Mouse (Mus musculus): ENCODE data around the gene Dapk1. TPM values are rescaled to one million over a fixed set of nuclear protein-coding genes. Genes with fewer than 3 reads are reported as not detected.

Dapk1 gene
- total RNA-seq, 1 experiment from 2014 or later, result 21.9 TPM

DNA sequence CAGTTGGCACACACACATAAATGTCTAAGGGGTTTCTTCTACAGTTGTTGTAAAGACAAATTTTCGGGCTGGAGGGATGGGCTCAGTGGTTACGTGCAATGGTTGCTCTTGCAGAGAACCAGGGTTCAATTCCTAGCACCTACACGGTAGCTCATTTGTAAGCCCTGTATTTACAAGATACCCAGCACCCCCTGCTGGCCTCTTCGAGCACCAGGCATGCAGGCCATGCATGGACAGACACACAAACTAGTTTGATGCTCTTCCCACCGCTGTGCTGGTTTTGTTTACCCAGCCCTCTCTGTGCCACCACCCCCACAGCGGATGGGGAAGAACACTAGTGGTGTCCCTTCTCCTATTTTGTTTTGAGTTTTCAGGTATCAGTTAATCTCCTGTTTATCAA is 138.5 kb downstream of the Dapk1 start:
- DNase-seq, result no peak

DNA sequence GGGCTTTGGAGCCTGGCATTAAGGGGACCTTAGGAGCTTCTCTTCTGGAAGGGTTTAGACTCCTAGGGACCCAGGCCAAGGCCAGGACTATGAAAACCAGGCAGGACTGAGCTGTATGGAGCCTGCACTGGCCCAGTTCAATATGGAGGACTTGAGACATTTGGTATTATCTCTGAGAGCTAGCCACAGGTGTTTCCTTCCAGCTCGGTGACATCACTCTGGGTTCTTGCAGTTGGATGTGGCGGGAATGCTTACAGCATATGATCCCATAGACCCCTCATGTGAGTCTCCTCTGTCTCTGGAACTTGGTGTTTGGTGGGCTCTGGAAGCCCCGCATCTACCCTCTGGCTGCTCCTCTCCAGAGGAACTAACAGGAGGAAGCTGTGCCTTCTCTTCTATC is 140.9 kb downstream of the Dapk1 start:
- DNase-seq, result no peak

DNA sequence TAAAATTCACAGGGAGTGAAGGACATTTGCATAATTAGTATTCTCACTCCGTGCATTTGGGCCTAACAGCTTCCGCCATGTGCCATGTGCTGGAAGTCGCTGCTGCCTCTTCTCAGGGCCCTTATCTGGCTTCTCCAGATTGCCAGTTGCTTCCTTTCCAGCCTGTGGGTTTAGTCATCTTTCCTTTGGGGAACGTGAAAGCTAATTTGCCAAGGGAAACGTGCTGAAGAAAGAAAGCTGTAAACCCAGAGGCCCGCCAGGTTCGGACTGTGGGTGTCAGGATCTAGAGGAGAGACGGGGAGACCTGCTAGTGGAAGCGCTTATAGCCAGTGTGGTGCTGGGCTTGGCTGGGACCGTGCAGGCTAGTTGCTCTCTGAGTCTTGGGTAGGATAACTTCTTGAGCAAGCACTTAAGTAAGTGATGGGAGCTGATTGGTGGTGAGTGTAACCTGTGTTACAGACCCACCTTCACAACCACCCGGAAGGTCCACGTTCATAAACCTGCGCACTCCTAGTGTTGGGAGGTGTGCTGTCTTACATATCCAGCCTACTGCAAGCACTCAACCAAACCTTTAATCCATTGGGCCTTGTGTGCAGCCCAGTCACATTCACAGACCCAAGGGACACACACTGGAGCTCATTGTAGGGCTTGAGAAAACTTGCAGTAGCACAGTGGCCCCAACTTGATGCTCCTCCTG is 141.8 kb downstream of the Dapk1 start:
- DNase-seq, result no peak

DNA sequence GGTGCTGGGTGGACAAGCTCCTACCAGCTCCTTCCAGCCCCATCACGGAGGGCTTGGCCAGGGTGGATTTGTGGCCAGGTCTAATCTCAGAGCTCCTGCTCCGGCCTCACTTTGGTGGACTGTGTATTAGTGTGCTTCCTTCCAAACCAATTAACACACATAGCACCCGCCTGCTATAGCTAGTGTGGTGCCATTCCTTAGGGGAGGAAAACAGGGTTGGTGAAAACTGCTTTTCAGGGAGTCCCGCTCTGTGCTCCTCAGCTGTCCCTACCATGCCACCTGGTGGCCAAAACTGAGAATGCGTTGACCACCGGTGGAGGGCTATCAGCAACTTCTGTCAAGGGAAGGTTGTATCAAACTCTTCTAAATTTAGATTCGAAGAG is 142.3 kb downstream of the Dapk1 start:
- peak; percentile 91 for DNase-seq

DNA sequence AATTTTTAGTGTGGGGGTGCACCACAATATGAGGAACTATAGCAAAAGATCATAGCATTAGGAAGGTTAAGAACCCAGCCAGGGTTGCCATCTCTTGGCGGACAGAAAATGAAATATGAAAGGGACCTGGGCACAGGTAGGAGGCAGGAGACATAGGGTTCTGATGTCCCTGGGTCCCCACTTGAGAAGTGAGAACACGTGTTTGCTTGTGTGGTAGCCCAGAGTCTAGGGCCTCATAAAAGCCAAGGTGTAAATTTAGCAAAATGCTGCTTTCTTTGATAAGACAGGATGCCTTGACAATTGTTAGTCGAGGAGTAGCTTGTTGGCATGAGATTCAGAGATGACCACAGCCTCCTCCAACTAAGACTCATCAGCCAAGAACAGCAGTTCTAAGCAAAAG is 143.0 kb downstream of the Dapk1 start:
- no peak for DNase-seq

DNA sequence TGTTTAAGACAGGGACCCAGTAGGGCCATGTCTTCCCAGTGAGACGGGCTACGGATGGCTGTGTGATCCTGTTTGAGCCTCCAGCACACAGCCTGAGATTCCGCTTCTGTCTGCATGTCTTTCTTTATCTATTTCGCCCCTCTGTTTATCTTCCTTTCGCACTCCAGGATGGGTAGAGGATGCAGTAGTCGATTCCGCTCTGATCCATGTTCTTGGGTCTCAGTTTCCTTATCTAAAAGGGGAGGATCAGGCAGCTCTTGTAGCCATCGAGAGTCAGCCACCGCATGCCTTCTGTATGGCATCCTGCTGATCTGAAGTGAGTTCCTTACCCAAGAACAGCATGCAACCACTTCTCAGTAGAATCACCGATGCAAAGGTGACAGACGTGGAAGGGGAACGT is 143.6 kb downstream of the Dapk1 start:
- DNase-seq, result no peak

DNA sequence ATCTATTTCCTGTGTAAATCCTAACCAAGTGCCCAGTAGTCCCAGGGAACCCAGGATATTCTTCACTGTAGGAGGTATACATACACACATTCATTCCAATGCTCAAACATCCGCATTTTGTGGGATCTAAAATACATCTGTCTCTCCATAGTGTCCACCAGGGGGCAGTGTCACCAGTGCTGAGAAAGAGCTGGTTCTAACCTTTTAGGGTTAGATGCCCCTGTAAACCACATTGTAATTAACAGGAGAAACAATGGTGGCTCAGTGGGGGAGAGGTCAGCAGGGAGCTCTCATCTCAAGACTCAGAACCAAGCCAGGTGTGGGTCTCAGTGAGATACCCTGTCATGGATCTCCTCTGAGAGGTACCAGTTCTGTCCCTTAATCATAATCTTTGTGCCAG is 144.5 kb downstream of the Dapk1 start:
- DNase-seq, result peak; percentile 43

DNA sequence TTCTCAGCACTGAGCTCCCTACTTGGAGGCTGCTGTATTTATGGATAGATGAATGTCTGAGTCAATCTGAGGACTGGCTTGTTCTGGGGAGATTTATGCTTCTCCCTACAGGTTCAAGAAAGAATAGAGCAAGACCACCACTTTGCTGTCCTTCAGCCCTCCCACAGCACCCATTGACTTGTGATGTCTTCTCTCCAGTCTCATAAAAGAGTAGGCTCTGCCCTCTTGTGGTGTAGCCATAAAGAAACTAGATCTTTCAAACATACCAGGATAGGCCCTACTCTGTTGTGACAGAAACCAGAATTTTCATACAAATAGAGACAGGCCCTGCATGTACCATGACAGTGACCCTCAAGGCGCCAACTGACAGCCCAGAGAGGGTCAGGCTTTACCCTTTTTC is 145.5 kb downstream of the Dapk1 start:
- DNase-seq, result no peak

DNA sequence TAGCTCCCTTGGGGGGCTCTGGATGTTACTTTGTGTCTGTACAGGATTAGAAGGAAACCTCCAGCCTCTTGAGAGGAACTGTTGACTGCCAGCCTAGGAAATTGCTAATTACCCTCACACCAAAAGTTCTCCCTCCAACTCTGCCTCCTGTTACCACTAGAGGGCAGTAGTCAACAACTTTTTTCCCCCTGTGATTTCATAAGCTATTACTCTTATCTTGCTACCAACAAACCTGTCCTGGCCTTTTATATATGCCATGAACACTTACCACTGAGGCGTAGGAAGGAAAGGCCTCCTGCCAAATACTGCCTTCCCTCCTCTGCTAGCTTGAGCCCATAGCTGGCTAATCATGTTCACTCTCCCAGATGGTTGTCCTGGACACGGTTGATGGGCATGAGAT is 146.8 kb downstream of the Dapk1 start:
- DNase-seq, result no peak

DNA sequence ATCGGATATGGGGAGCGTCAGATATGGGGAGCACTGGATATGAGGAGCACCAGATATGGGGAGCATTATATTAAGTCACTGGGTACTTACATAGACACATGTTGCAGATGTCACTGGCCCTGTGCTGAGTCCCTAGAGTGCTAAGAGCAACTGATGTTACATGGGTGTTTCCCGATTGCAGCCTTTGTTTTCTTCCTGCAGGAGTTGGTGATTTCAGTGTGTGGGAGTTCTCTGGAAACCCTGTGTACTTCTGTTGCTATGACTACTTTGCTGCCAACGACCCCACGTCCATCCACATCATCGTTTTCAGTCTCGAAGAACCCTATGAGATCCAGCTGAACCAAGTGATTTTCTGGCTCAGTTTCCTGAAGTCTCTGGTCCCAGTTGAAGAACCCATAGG is 149.2 kb downstream of the Dapk1 start:
- DNase-seq, result no peak

DNA sequence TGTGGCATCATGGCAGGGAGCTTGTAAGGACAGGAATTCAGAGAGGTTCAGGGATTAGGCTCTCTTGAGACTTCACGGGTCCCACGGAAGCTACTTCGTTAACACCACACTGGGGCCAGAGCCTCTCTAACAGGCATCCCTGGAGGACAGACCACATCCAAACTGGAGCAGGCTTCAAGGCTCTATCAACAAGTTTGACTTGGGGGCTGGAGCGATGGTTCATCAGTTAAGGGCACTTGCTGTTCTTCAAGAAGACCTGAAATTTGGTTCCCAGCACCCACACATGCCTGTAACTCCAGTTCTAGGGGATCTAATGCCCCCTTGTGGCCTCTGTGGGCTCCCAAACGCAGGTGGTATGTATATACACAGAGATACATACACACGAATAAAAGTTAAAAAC is 151.5 kb downstream of the Dapk1 start:
- no peak for DNase-seq

DNA sequence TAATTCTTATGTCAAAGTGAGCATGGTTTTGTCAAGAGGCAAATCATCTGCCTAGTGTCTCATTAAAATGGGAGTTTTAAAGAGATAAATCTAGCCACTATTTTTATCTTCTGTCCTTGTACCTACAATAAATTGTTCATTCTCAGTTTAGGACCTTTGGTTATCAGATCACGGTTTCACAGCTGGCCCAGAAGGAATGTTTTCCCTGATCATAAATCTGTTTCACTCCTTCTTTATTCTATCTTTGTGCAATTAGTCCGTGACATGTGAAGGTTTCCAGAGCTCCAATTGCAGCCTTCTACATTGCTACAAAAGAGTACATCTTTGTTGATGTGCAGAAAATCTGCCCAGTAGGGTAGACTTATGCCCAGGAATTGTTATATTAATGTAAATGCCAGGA is 153.5 kb downstream of the Dapk1 start:
- DNase-seq, result no peak

DNA sequence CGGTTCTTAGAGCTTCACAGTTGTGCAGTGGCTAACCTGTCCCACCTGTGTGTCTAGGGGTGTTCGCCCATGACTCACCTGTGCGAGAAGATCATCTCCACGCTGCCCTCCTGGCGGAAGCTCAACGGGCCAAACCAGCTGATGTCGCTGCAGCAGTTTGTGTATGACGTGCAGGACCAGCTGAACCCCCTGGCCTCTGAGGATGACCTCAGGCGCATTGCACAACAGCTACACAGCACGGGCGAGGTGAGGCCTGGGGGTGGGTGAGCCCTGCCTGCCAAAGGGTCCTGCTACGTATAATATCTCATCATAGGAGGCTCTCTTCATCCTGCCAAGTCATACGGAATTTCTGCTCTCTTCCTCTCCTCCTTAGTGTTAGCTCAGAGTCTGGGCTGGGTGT is 155.5 kb downstream of the Dapk1 start:
- no peak for DNase-seq

DNA sequence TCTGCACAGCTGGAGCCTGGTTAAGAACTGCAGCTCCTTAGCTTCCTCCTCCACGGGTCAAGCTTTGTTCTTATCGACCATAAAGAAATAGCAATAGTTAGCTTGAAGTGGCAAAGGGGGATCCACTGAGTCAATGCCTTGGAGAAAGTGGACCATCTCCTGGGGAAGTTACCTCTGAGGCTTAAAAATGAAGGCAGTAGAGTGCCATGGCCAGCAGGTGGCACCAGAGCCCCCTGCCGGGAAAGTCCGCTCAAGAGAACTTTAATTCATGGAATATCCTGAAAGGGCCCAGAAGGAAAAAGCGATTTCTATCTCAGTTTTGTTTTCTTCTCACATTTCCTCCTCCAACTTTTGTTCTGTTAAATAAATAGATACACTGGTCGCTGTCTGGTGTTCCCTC is 157.4 kb downstream of the Dapk1 start:
- DNase-seq, result peak; percentile 64

DNA sequence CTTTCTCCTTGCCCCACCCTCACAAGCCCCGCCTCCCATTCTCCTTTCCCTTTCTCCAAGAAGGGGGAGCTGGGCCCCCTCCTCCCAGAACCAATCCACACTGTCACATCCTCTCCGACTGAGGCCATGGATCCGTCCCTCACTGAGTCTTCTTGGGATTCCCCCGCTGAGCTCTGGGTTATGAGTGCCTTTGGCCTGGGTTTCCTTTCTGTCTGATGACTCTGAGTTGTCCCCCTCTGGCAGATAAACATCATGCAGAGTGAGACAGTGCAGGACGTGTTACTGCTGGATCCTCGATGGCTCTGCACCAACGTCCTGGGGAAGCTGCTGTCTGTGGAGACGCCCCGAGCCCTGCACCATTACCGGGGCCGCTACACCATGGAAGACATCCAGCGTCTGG is 158.6 kb downstream of the Dapk1 start:
- DNase-seq, result no peak

DNA sequence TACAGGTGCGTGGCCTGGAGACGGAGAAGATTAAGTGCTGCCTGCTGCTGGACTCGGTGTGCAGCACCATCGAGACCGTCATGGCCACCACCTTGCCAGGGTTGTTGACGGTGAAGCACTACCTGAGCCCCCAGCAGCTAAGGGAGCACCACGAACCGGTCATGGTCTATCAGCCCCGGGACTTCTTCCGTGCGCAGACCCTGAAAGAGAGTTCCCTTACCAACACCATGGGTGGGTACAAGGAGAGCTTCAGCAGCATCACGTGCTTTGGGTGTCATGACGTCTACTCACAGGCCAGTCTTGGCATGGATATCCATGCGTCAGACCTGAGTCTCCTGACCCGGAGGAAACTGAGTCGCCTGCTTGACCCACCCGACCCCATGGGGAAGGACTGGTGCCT is 159.4 kb downstream of the Dapk1 start:
- no peak for DNase-seq

DNA sequence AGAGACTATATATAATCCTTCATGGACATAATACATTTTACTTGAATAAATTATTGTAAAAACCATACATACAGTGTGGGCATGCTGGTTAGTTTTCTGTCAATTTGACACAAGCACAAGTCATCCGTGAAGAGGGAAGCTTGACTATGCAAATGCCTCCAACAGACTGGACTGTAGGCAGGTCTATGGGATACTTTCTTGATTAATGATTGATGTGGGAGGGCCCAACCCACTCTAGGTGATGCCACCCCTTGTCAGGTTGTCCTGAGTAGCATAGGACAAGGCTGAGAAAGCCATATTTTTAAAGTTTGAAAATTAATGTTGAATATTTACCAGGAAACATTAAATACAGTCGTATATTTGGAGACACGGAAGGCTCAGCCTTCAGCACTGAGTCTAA is 178.8 kb downstream of the Dapk1 start:
- DNase-seq, result no peak

DNA sequence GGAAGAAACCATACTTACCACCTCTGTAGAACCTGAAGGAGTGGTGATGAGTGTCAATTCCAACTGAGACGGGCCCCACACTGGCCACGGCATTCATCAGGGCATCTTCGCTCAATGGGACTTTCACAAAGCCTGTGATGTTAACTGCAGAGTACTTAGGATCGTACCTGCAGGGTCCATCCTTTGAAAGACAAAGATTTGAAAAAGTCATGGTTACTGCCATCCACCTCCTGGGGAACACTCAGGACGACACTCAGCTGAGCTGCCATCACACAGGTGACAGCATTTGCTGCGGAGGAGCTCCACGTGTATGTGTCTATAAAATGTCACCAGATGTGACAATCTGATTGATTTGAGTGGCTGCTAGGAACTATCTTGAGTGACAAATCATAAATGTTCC is 181.6 kb downstream of the Dapk1 start:
- no peak for DNase-seq

DNA sequence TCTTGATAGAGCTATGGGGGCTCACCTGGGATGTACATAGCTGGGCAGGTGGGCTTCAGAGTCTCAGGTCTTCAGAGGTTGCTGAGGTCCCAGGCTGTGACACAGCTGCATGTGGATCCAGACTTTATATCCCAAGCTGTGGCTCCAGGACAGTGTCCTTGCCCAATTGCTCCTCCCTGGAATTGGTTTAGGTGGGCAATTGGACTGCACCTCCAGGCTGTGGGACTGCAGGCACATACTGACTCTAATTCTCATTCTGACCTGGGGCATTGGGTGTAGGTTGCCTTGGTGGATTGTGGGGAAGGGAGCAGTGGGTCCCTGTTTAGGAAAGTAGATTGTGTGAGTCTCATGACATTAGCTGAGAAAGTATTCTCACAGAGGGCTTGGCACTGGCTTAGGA is 184.5 kb downstream of the Dapk1 start, which contains the start of gene BC051665:
Gene BC051665, minus strand, starts transcription at position 101 of the 400 bp plus-strand sequence.
- DNase-seq, result no peak

DNA sequence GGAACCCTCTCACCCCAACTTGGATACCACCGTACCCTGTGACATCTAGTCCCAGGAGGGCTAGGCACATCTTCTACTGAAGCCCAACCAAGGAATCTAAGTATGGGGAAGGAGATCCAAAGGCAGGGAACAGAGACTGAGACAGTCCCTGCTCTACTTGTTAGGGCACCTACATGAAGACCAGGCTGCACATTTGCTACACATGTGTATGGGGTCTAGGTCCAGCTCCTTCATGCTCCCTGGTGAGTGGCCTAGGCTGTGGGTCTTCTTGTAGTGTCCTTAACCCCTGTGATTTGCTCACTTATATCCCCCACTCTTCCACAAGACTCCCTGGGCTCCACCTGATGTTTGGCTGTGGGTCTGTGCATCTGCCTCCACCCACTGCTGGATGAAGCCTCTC is 187.7 kb downstream of the Dapk1 start:
- no peak for DNase-seq

DNA sequence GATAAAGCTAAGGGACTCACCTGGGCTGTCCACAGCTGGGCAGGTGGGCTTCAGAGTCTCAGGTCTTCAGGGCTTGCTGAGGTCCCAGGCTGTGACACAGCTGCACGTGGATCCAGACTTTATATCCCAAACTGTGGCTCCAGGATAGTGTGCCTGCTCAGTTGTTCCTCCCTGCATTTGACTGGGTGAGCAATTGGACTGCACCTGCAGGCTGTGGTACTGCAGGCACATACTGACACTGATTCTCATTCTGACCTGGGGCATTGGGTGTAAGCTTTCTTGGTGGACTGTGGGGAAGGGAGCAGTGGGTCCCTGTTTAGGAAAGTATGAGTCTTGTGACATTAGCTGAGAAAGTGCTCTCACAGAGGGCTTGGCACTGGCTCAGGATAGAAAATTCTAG is 201.0 kb downstream of the Dapk1 start, which contains the start of gene Ctsll3:
Gene Ctsll3, minus strand, starts transcription at position 101 of the 400 bp plus-strand sequence.
- DNase-seq, result no peak

DNA sequence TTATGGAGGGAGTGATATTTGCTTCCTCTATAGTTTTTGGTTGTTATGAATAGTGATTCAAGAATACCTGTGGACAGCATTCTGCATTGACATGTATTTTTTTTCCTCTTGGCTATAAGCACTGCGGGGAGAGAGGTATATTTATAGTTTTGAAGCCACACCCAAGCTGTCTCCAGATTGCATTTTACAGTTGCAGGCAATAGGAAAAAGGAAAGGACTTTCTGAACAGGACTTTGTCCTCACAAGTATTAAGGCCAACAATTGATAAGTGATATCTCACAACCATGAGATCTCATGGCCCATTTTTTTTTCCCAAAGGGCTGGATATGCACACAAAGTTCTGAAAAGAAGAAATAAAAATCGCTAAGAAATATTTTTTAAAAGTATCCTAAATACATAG is 207.9 kb downstream of the Dapk1 start:
- no peak for DNase-seq

DNA sequence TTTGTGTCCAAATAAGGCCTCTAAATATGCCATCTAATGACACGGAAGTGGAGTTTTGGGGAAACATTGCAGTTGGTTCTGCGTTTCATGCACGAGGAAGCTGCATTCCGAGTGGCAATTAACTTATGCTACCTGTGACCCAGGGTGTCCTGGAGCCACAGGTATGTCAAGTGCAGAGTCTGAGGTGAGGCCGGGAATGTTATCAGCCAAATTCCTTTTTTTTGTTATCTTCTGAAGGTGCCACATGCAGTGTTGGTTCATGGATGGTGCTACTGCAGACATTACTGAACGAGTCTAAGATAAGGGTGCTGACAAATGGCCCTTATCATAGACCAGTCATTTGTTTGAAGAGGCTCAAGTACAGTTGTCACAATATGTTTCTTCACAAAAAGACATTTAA is 211.0 kb downstream of the Dapk1 start:
- no peak for DNase-seq

Measured in adrenal gland, postnatal 14 days (tissue).